Mouse (Mus musculus): ENCODE measurements around the gene Gm36245. TPM values are rescaled to one million over a fixed set of nuclear protein-coding genes. Genes with fewer than 3 reads are reported as not detected.

The Gm36245 gene
- not detected in 2 replicates for polyA plus RNA-seq (2016; fragmentation: Nextera tagmentation; extraction: Ambion mirVana)

- Histone ChIP-seq H3K9ac (no peak within 1 kb of the TSS), H3K36me3 (no peaks in the 10 kb centered on the region), H3K4me3 (no peak within 1 kb of the TSS), H3K4me1 (replicated peaks) (no peaks in the 10 kb centered on the region), H3K27me3 (replicated peaks) (no peaks in the 10 kb centered on the region; the same call in 1 of the 2 replicates), H3K9me3 (replicated peaks) (no peaks in the 10 kb centered on the region), H3K4me2 (no peak within 1 kb of the TSS), H3K27ac (ENCODE audit: poor library complexity, severe bottlenecking) (no peak within 1 kb of the TSS)
- no peak for ATAC-seq (ENCODE audit: insufficient number of reproducible peaks, low FRiP score)
- 82% methylated on average over 1 of the region's 1 CpGs for WGBS
These were observed at the start of gene Gm36245 for GRCm38 (mm10) chr15:77598958-77599357. Gene Gm36245, plus strand, starts transcription at chr15:77599258.

- H3K4me2 ChIP-seq = no peak within 1 kb of the TSS
- H3K4me3 ChIP-seq = no peak within 1 kb of the TSS
- H3K9ac ChIP-seq = no peak within 1 kb of the TSS
- no peaks in the 10 kb centered on the region for H3K27me3 ChIP-seq (replicated peaks)
- ATAC-seq (ENCODE audit: insufficient number of reproducible peaks, low FRiP score) = no peak
- no peak within 1 kb of the TSS for H3K27ac ChIP-seq (ENCODE audit: poor library complexity, severe bottlenecking)
- H3K9me3 ChIP-seq (replicated peaks) = no peaks in the 10 kb centered on the region
- H3K36me3 ChIP-seq = no peaks in the 10 kb centered on the region
- H3K4me1 ChIP-seq (replicated peaks) = no peaks in the 10 kb centered on the region
These were observed 37.3 kb upstream of the Gm36245 start, which contains the start of gene 1700025B11Rik for GRCm38 (mm10) chr15:77561792-77562191. Gene 1700025B11Rik, minus strand, starts transcription at chr15:77561892.

- no peaks in the 10 kb centered on the region for H3K27me3 ChIP-seq (replicated peaks)
- H3K4me2 ChIP-seq = no peak overlapping the region
- no peak for ATAC-seq (ENCODE audit: insufficient number of reproducible peaks, low FRiP score)
- no peak overlapping the region for H3K27ac ChIP-seq (ENCODE audit: poor library complexity, severe bottlenecking)
- H3K36me3 ChIP-seq = no peaks in the 10 kb centered on the region
- H3K4me3 ChIP-seq = no peak overlapping the region
- H3K9me3 ChIP-seq (replicated peaks) = no peaks in the 10 kb centered on the region
- no peak overlapping the region for H3K9ac ChIP-seq
- H3K4me1 ChIP-seq (replicated peaks) = no peaks in the 10 kb centered on the region
These were observed 35.8 kb upstream of the Gm36245 start for GRCm38 (mm10) chr15:77563219-77563618.

GRCm38 (mm10) chr15:77578801-77579200, 20.3 kb upstream of the Gm36245 start:
- H3K4me2 ChIP-seq = no peak overlapping the region
- H3K9me3 ChIP-seq (replicated peaks) = peaks cover 7% of the 10 kb centered on the region; the same call in 1 of the 2 replicates
- H3K4me1 ChIP-seq (replicated peaks) = 0 out of 2 replicates have a peak, but pooled peaks cover 5% of the 10 kb centered on the region
- no peak overlapping the region for H3K9ac ChIP-seq
- no peak for ATAC-seq (ENCODE audit: insufficient number of reproducible peaks, low FRiP score)
- WGBS = 81% methylated on average over 2 of the region's 2 CpGs
- H3K36me3 ChIP-seq = no peaks in the 10 kb centered on the region
- no peaks in the 10 kb centered on the region for H3K27me3 ChIP-seq (replicated peaks)
- H3K4me3 ChIP-seq = no peak overlapping the region
- H3K27ac ChIP-seq (ENCODE audit: poor library complexity, severe bottlenecking) = no peak overlapping the region

GRCm38 (mm10) chr15:77579311-77579710, 19.7 kb upstream of the Gm36245 start:
- no peaks in the 10 kb centered on the region for H3K27me3 ChIP-seq (replicated peaks)
- H3K27ac ChIP-seq (ENCODE audit: poor library complexity, severe bottlenecking) = no peak overlapping the region
- no peak overlapping the region for H3K4me3 ChIP-seq
- ATAC-seq (ENCODE audit: insufficient number of reproducible peaks, low FRiP score) = no peak
- H3K9ac ChIP-seq = no peak overlapping the region
- no peak overlapping the region for H3K4me2 ChIP-seq
- peaks cover 7% of the 10 kb centered on the region; the same call in 1 of the 2 replicates for H3K9me3 ChIP-seq (replicated peaks)
- 0 out of 2 replicates have a peak, but pooled peaks cover 5% of the 10 kb centered on the region for H3K4me1 ChIP-seq (replicated peaks)
- H3K36me3 ChIP-seq = no peaks in the 10 kb centered on the region
- 85% methylated on average over 4 of the region's 4 CpGs for whole genome bisulfite sequencing

GRCm38 (mm10) chr15:77581681-77582080, 17.4 kb upstream of the Gm36245 start:
- Histone ChIP-seq H3K9ac (no peak overlapping the region), H3K9me3 (replicated peaks) (peaks cover 7% of the 10 kb centered on the region; the same call in 1 of the 2 replicates), H3K4me1 (replicated peaks) (0 out of 2 replicates have a peak, but pooled peaks cover 5% of the 10 kb centered on the region), H3K27me3 (replicated peaks) (no peaks in the 10 kb centered on the region), H3K27ac (ENCODE audit: poor library complexity, severe bottlenecking) (peak overlapping the region; percentile 57), H3K4me2 (no peak overlapping the region), H3K4me3 (no peak overlapping the region), H3K36me3 (no peaks in the 10 kb centered on the region)
- WGBS = 27% methylated on average over 1 of the region's 1 CpGs
- ATAC-seq (ENCODE audit: insufficient number of reproducible peaks, low FRiP score) = peak; percentile 89

- ATAC-seq (ENCODE audit: insufficient number of reproducible peaks, low FRiP score) = no peak
- Histone ChIP-seq H3K36me3 (no peaks in the 10 kb centered on the region), H3K9ac (no peak overlapping the region), H3K9me3 (replicated peaks) (peaks cover 7% of the 10 kb centered on the region; the same call in 1 of the 2 replicates), H3K27ac (ENCODE audit: poor library complexity, severe bottlenecking) (no peak overlapping the region), H3K4me1 (replicated peaks) (no peaks in the 10 kb centered on the region), H3K27me3 (replicated peaks) (no peaks in the 10 kb centered on the region), H3K4me2 (no peak overlapping the region), H3K4me3 (no peak overlapping the region)
These were observed 12.0 kb upstream of the Gm36245 start for GRCm38 (mm10) chr15:77587026-77587425.

- Histone ChIP-seq H3K9ac (no peak overlapping the region), H3K4me2 (no peak overlapping the region), H3K36me3 (no peaks in the 10 kb centered on the region), H3K27me3 (replicated peaks) (no peaks in the 10 kb centered on the region), H3K4me1 (replicated peaks) (peaks cover 4% of the 10 kb centered on the region; the same call in 1 of the 2 replicates), H3K9me3 (replicated peaks) (no peaks in the 10 kb centered on the region), H3K4me3 (no peak overlapping the region), H3K27ac (ENCODE audit: poor library complexity, severe bottlenecking) (no peak overlapping the region)
- ATAC-seq (ENCODE audit: insufficient number of reproducible peaks, low FRiP score) = no peak
These were observed 10.1 kb upstream of the Gm36245 start for GRCm38 (mm10) chr15:77588981-77589380.

GRCm38 (mm10) chr15:77590881-77591280, 8.2 kb upstream of the Gm36245 start:
- Histone ChIP-seq H3K4me3 (no peak overlapping the region), H3K27me3 (replicated peaks) (no peaks in the 10 kb centered on the region), H3K4me2 (no peak overlapping the region), H3K27ac (ENCODE audit: poor library complexity, severe bottlenecking) (no peak overlapping the region), H3K4me1 (replicated peaks) (peaks cover 4% of the 10 kb centered on the region; the same call in 1 of the 2 replicates), H3K9ac (no peak overlapping the region), H3K9me3 (replicated peaks) (no peaks in the 10 kb centered on the region), H3K36me3 (no peaks in the 10 kb centered on the region)
- 77% methylated on average over 2 of the region's 2 CpGs for WGBS
- no peak for ATAC-seq (ENCODE audit: insufficient number of reproducible peaks, low FRiP score)

- H3K36me3 ChIP-seq = no peaks in the 10 kb centered on the region
- H3K27me3 ChIP-seq (replicated peaks) = no peaks in the 10 kb centered on the region; the same call in 1 of the 2 replicates
- H3K4me2 ChIP-seq = no peak overlapping the region
- H3K27ac ChIP-seq (ENCODE audit: poor library complexity, severe bottlenecking) = no peak overlapping the region
- H3K9me3 ChIP-seq (replicated peaks) = no peaks in the 10 kb centered on the region
- H3K4me1 ChIP-seq (replicated peaks) = peaks cover 4% of the 10 kb centered on the region; the same call in 1 of the 2 replicates
- H3K4me3 ChIP-seq = no peak overlapping the region
- H3K9ac ChIP-seq = no peak overlapping the region
- no peak for ATAC-seq (ENCODE audit: insufficient number of reproducible peaks, low FRiP score)
- 40% methylated on average over 1 of the region's 1 CpGs for WGBS
These were observed 5.5 kb upstream of the Gm36245 start for GRCm38 (mm10) chr15:77593557-77593956.

GRCm38 (mm10) chr15:77595961-77596360, 3.1 kb upstream of the Gm36245 start, which contains the start of gene Apol10b:
Gene Apol10b, minus strand, starts transcription at chr15:77596125.
- H3K27me3 ChIP-seq (replicated peaks) = no peaks in the 10 kb centered on the region; the same call in 1 of the 2 replicates
- no peak within 1 kb of the TSS for H3K4me2 ChIP-seq
- H3K4me1 ChIP-seq (replicated peaks) = peaks cover 4% of the 10 kb centered on the region; the same call in 1 of the 2 replicates
- ATAC-seq (ENCODE audit: insufficient number of reproducible peaks, low FRiP score) = no peak
- no peak within 1 kb of the TSS for H3K9ac ChIP-seq
- no peak within 1 kb of the TSS for H3K27ac ChIP-seq (ENCODE audit: poor library complexity, severe bottlenecking)
- WGBS = 55% methylated on average over 5 of the region's 5 CpGs
- no peak within 1 kb of the TSS for H3K4me3 ChIP-seq
- no peaks in the 10 kb centered on the region for H3K9me3 ChIP-seq (replicated peaks)
- no peaks in the 10 kb centered on the region for H3K36me3 ChIP-seq

GRCm38 (mm10) chr15:77598429-77598828, 629 bp upstream of the Gm36245 start:
- H3K27me3 ChIP-seq (replicated peaks) = no peaks in the 10 kb centered on the region; the same call in 1 of the 2 replicates
- H3K36me3 ChIP-seq = no peaks in the 10 kb centered on the region
- no peak overlapping the region for H3K27ac ChIP-seq (ENCODE audit: poor library complexity, severe bottlenecking)
- H3K4me1 ChIP-seq (replicated peaks) = peaks cover 1% of the 10 kb centered on the region; the same call in 1 of the 2 replicates
- H3K9ac ChIP-seq = no peak overlapping the region
- no peak for ATAC-seq (ENCODE audit: insufficient number of reproducible peaks, low FRiP score)
- H3K9me3 ChIP-seq (replicated peaks) = no peaks in the 10 kb centered on the region
- whole genome bisulfite sequencing = 48% methylated on average over 3 of the region's 3 CpGs
- no peak overlapping the region for H3K4me3 ChIP-seq
- H3K4me2 ChIP-seq = no peak overlapping the region
